Mouse (Mus musculus) erythroid progenitor cell, adult 5-6 weeks (primary cell): Measurements from ENCODE around the gene Stard5. TPM values are rescaled to one million over a fixed set of nuclear protein-coding genes. Genes with fewer than 3 reads are reported as not detected.

Source experiments
- total RNA-seq, 2 experiments: library from RNA; stranded (forward) in 1 of 2; stranded (reverse) in 1 of 2; fragments of 150-400 nt in 1 of 2; fragments of 186-747, 209-891 nt in 1 of 2; gene quantifications; 2 replicates each; pipeline versions ENCODE4 v1.2.3 to v1.2.4; 2015 to 2017; ENCODE audit warnings: low replicate concordance in 2 of 2

Stard5 gene
- total RNA-seq, 2 experiments from 2014 or later, result 5.5 TPM; not detected in 1

Other genes with a start within 250 kb of the Stard5 start
- gene Tmc3, start 47.0 kb upstream of the Stard5 start, total RNA-seq (2015; ENCODE audit: low replicate concordance), result 0.42 and 0.72 TPM in 2 replicates
- gene Tmc3, start 47.0 kb upstream of the Stard5 start, total RNA-seq (2017; ENCODE audit: low replicate concordance), result 1.2 and 1.7 TPM in 2 replicates
- gene Il16, start 113.8 kb downstream of the Stard5 start, total RNA-seq (2015; ENCODE audit: low replicate concordance), result 5.9 and 9.7 TPM in 2 replicates
- 12.5 and 16.0 TPM in 2 replicates for gene Il16, start 113.8 kb downstream of the Stard5 start, total RNA-seq (2017; ENCODE audit: low replicate concordance)
- gene Cfap161, start 162.9 kb downstream of the Stard5 start, total RNA-seq (2015; ENCODE audit: low replicate concordance), result not detected in 2 replicates
- gene Cfap161, start 162.9 kb downstream of the Stard5 start, total RNA-seq (2017; ENCODE audit: low replicate concordance), result not detected in 2 replicates